Mouse (Mus musculus) brain, embryonic 14.5 days (tissue): ENCODE data around the gene Sel1l3.

Experiments
- CTCF ChIP-seq: fragments of 200-500 bp; IDR thresholded peaks from 2 replicates; pipeline ENCODE4 v1.5.1; 2012; ENCODE audit warnings: inconsistent platforms, mild to moderate bottlenecking, moderate library complexity, borderline replicate concordance; ENCODE audit not compliant: insufficient read depth, insufficient read length; ENCODE audit errors: extremely low read depth
- POLR2A ChIP-seq: fragments of 200-500 bp; IDR thresholded peaks from 2 replicates; pipeline ENCODE4 v1.6.1; 2012; ENCODE audit warnings: mild to moderate bottlenecking, inconsistent platforms, borderline replicate concordance; ENCODE audit not compliant: poor library complexity, insufficient read depth, insufficient read length, severe bottlenecking; ENCODE audit errors: extremely low read depth

DNA sequence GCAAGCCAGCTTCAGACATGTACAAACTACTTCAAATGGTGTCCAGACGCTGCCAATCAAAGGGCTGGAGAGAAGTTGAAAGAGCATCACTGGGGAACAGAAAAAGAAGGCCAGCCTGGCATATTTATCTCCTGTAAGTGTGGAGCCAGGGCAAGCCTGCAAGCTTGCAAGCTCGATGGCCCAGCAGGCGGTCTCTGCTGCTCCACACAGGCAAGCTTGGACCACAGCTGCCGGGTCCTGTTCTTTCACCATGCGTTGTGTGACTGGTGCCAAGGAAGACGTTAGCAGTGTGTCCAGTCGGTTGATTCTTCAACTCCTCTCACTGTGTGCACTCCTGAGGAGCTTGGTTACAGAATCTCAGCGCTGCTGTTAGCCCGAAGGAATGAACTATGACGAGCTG is 12.9 kb downstream of the Sel1l3 start:
- no peak for TF ChIP-seq CTCF
- TF ChIP-seq POLR2A: no peak
